Mouse (Mus musculus): Measurements from ENCODE around the gene Zfp213. TPM values are rescaled to one million over a fixed set of nuclear protein-coding genes. Genes with fewer than 3 reads are reported as not detected.
"Not testable (repeated sequence)": the region's sequence is repeated elsewhere in the genome, so short reads cannot be mapped to it uniquely, and the experiment has no call there.

The Zfp213 gene
- polyA plus RNA-seq, 1 experiment from 2014 or later, result 8.9 TPM

- no peak overlapping the region for H3K27ac ChIP-seq (replicated peaks)
- no peak overlapping the region for H3K4me3 ChIP-seq (ENCODE audit: low read depth, low read length)
- no peaks in the 10 kb centered on the region for H3K4me1 ChIP-seq (replicated peaks; ENCODE audit: control insufficient read depth, insufficient read depth)
- H3K9ac ChIP-seq (ENCODE audit: low read length), result no peak overlapping the region
- no peaks in the 10 kb centered on the region for H3K9me3 ChIP-seq (ENCODE audit: control insufficient read depth, low read length)
- no peaks in the 10 kb centered on the region for H3K36me3 ChIP-seq (ENCODE audit: control insufficient read depth, insufficient read depth, low read length)
- no peaks in the 10 kb centered on the region for H3K27me3 ChIP-seq (ENCODE audit: control insufficient read depth, insufficient read depth, low read length)
- no peak overlapping the region for H3K4me2 ChIP-seq (replicated peaks; ENCODE audit: low read depth)
- DNase-seq (ENCODE audit: low spot score) (no peak), ATAC-seq (ENCODE audit: low FRiP score, low TSS enrichment) (no peak)
- 41% methylated on average over 8 of the region's 8 CpGs for WGBS
- TF ChIP-seq EP300 (optimal IDR thresholded peaks at IDR 0.05) (no peak), CTCF (IDR thresholded peaks at IDR 0.05; ENCODE audit: low read depth) (no peak)
Measured at GRCm38 (mm10) chr17:23603077-23603476, 39.0 kb upstream of the Zfp213 start.

- no peaks in the 10 kb centered on the region for H3K36me3 ChIP-seq (ENCODE audit: control insufficient read depth, insufficient read depth, low read length)
- H3K4me3 ChIP-seq (ENCODE audit: low read depth, low read length), result no peak overlapping the region
- H3K4me2 ChIP-seq (replicated peaks; ENCODE audit: low read depth), result no peak overlapping the region
- ATAC-seq (ENCODE audit: low FRiP score, low TSS enrichment), result no peak
- no peak for DNase-seq (ENCODE audit: low spot score)
- H3K9ac ChIP-seq (ENCODE audit: low read length), result 0 out of 2 replicates have a peak overlapping the region, but pooled peaks have one; percentile 27
- 43% methylated on average over 10 of the region's 10 CpGs for WGBS
- H3K27ac ChIP-seq (replicated peaks), result no peak overlapping the region
- TF ChIP-seq CTCF (IDR thresholded peaks at IDR 0.05; ENCODE audit: low read depth) (no peak), EP300 (optimal IDR thresholded peaks at IDR 0.05) (no peak)
- H3K27me3 ChIP-seq (ENCODE audit: control insufficient read depth, insufficient read depth, low read length), result no peaks in the 10 kb centered on the region
- H3K4me1 ChIP-seq (replicated peaks; ENCODE audit: control insufficient read depth, insufficient read depth), result no peaks in the 10 kb centered on the region
- no peaks in the 10 kb centered on the region for H3K9me3 ChIP-seq (ENCODE audit: control insufficient read depth, low read length)
Measured at GRCm38 (mm10) chr17:23601836-23602585, 38.0 kb upstream of the Zfp213 start.

GRCm38 (mm10) chr17:23600641-23601622 lies 36.9 kb upstream of the Zfp213 start, which contains the start of gene Zscan10:
Gene Zscan10 (plus strand): TSS chr17:23600856.
- Histone ChIP-seq H3K4me1 (replicated peaks; ENCODE audit: control insufficient read depth, insufficient read depth) (no peaks in the 10 kb centered on the region), H3K4me2 (replicated peaks; ENCODE audit: low read depth) (peak within 1 kb of the TSS; percentile 82), H3K27me3 (ENCODE audit: control insufficient read depth, insufficient read depth, low read length) (no peaks in the 10 kb centered on the region), H3K4me3 (ENCODE audit: low read depth, low read length) (peak within 1 kb of the TSS; percentile 49), H3K9ac (ENCODE audit: low read length) (0 out of 2 replicates have a peak within 1 kb of the TSS, but pooled peaks have one; percentile 27), H3K27ac (replicated peaks) (peak within 1 kb of the TSS; percentile 92), H3K36me3 (ENCODE audit: control insufficient read depth, insufficient read depth, low read length) (no peaks in the 10 kb centered on the region), H3K9me3 (ENCODE audit: control insufficient read depth, low read length) (no peaks in the 10 kb centered on the region)
- no peak for ATAC-seq (ENCODE audit: low FRiP score, low TSS enrichment)
- TF ChIP-seq EP300 (optimal IDR thresholded peaks at IDR 0.05) (no peak), CTCF (IDR thresholded peaks at IDR 0.05; ENCODE audit: low read depth) (no peak)
- 63% methylated on average over 15 of the region's 15 CpGs for WGBS
- no peak for DNase-seq (ENCODE audit: low spot score)

- TF ChIP-seq EP300 (optimal IDR thresholded peaks at IDR 0.05) (no peak), CTCF (IDR thresholded peaks at IDR 0.05; ENCODE audit: low read depth) (no peak)
- Histone ChIP-seq H3K27ac (replicated peaks) (peak overlapping the region; percentile 92), H3K9me3 (ENCODE audit: control insufficient read depth, low read length) (no peaks in the 10 kb centered on the region), H3K4me2 (replicated peaks; ENCODE audit: low read depth) (peak overlapping the region; percentile 82), H3K4me3 (ENCODE audit: low read depth, low read length) (peak overlapping the region; percentile 49), H3K36me3 (ENCODE audit: control insufficient read depth, insufficient read depth, low read length) (no peaks in the 10 kb centered on the region), H3K9ac (ENCODE audit: low read length) (peak overlapping the region; percentile 73), H3K4me1 (replicated peaks; ENCODE audit: control insufficient read depth, insufficient read depth) (no peaks in the 10 kb centered on the region), H3K27me3 (ENCODE audit: control insufficient read depth, insufficient read depth, low read length) (no peaks in the 10 kb centered on the region)
- 26% methylated on average over 7 of the region's 7 CpGs for WGBS
- no peak for ATAC-seq (ENCODE audit: low FRiP score, low TSS enrichment)
- no peak for DNase-seq (ENCODE audit: low spot score)
Measured at GRCm38 (mm10) chr17:23599605-23600063, 35.6 kb upstream of the Zfp213 start.

- H3K27me3 ChIP-seq (ENCODE audit: control insufficient read depth, insufficient read depth, low read length), result no peaks in the 10 kb centered on the region
- ATAC-seq (ENCODE audit: low FRiP score, low TSS enrichment) (peak; percentile 99), DNase-seq (ENCODE audit: low spot score) (peak; percentile 93)
- TF ChIP-seq EP300 (optimal IDR thresholded peaks at IDR 0.05), result no peak
- peak; percentile 10; the same call in 1 of the 2 replicates for TF ChIP-seq CTCF (IDR thresholded peaks at IDR 0.05; ENCODE audit: low read depth)
- H3K9ac ChIP-seq (ENCODE audit: low read length), result peak within 1 kb of the TSS; percentile 73
- H3K9me3 ChIP-seq (ENCODE audit: control insufficient read depth, low read length), result no peaks in the 10 kb centered on the region
- H3K4me2 ChIP-seq (replicated peaks; ENCODE audit: low read depth), result peak within 1 kb of the TSS; percentile 82
- H3K36me3 ChIP-seq (ENCODE audit: control insufficient read depth, insufficient read depth, low read length), result no peaks in the 10 kb centered on the region
- WGBS, result 5% methylated on average over 31 of the region's 31 CpGs
- no peaks in the 10 kb centered on the region for H3K4me1 ChIP-seq (replicated peaks; ENCODE audit: control insufficient read depth, insufficient read depth)
- H3K27ac ChIP-seq (replicated peaks), result peak within 1 kb of the TSS; percentile 92
- peak within 1 kb of the TSS; percentile 49 for H3K4me3 ChIP-seq (ENCODE audit: low read depth, low read length)
Measured at GRCm38 (mm10) chr17:23598582-23599552, 34.8 kb upstream of the Zfp213 start, which contains the start of gene Zfp13. Gene Zfp13 (minus strand): TSS chr17:23599487.

GRCm38 (mm10) chr17:23595139-23595538 lies 31.1 kb upstream of the Zfp213 start:
- H3K27me3 ChIP-seq (ENCODE audit: control insufficient read depth, insufficient read depth, low read length); H3K36me3 ChIP-seq (ENCODE audit: control insufficient read depth, insufficient read depth, low read length); H3K4me3 ChIP-seq (ENCODE audit: low read depth, low read length); H3K4me1 ChIP-seq (replicated peaks; ENCODE audit: control insufficient read depth, insufficient read depth); H3K4me2 ChIP-seq (replicated peaks; ENCODE audit: low read depth); ATAC-seq (ENCODE audit: low FRiP score, low TSS enrichment); DNase-seq (ENCODE audit: low spot score); H3K27ac ChIP-seq (replicated peaks); H3K9me3 ChIP-seq (ENCODE audit: control insufficient read depth, low read length); H3K9ac ChIP-seq (ENCODE audit: low read length): not testable (repeated sequence)
- WGBS, result 80% methylated on average over 4 of the region's 4 CpGs
